In genomic region chr17:70872094-70872929, GRCm38 (mm10) we compare ENCODE assay signal across 8 mouse cellular contexts. TPM values are rescaled to one million over a fixed set of nuclear protein-coding genes. Genes with fewer than 3 reads are reported as not detected.
DNase-seq lines count a peak whose midpoint lies in the region; ATAC-seq and TF ChIP-seq lines count a peak whose summit lies in the region.

No protein-coding gene starts in this region.

- no peaks in the 10 kb centered on the region for H3K27me3 ChIP-seq in limb, embryonic 12.5 days
- H3K27me3 ChIP-seq in stomach, postnatal 0 days (ENCODE audit: control insufficient read depth, insufficient read depth, low read length): no peaks in the 10 kb centered on the region

- peak overlapping the region; percentile 45 for H3K4me2 ChIP-seq in limb, embryonic 12.5 days
- H3K4me2 ChIP-seq in stomach, postnatal 0 days (replicated peaks; ENCODE audit: low read depth): no peak overlapping the region

- 13% methylated on average over 14 of the region's 14 CpGs for WGBS in limb, embryonic 12.5 days
- 32% methylated on average over 14 of the region's 14 CpGs for WGBS in stomach, postnatal 0 days

- peak overlapping the region; percentile 37 for H3K9ac ChIP-seq in limb, embryonic 12.5 days (replicated peaks)
- 0 out of 2 replicates have a peak overlapping the region, but pooled peaks have one; percentile 8 for H3K9ac ChIP-seq in stomach, postnatal 0 days (ENCODE audit: low read length)

- DNase-seq in cerebellum, postnatal 10 days: peak; percentile 43 to 55
- DNase-seq in cerebellum, adult 8-10 months: no peak
- DNase-seq in right cerebral cortex, postnatal 14 days: peak; percentile 10
- no peak for DNase-seq in right cerebral cortex, postnatal 36 days (ENCODE audit: low spot score in 2 of 2)
- no peak for DNase-seq in stomach, postnatal 0 days (ENCODE audit: low spot score)
- DNase-seq in thymus, adult 18-20 months: no peak

- no peak for TF ChIP-seq EP300 in stomach, postnatal 0 days (optimal IDR thresholded peaks at IDR 0.05)

- no peak overlapping the region for H3K4me3 ChIP-seq in limb, embryonic 12.5 days (replicated peaks)
- no peak overlapping the region for H3K4me3 ChIP-seq in stomach, postnatal 0 days (ENCODE audit: low read depth, low read length)

- TF ChIP-seq CTCF in stomach, postnatal 0 days (IDR thresholded peaks at IDR 0.05; ENCODE audit: low read depth): peak; percentile 26; the same call in 1 of the 2 replicates

- H3K36me3 ChIP-seq in limb, embryonic 12.5 days: no peaks in the 10 kb centered on the region
- no peaks in the 10 kb centered on the region for H3K36me3 ChIP-seq in stomach, postnatal 0 days (ENCODE audit: control insufficient read depth, insufficient read depth, low read length)

- no peaks in the 10 kb centered on the region for H3K9me3 ChIP-seq in limb, embryonic 12.5 days
- no peaks in the 10 kb centered on the region for H3K9me3 ChIP-seq in stomach, postnatal 0 days (ENCODE audit: control insufficient read depth, low read length)

- peak overlapping the region; percentile 50 for H3K27ac ChIP-seq in limb, embryonic 12.5 days
- H3K27ac ChIP-seq in stomach, postnatal 0 days (replicated peaks): no peak overlapping the region

- peak; percentile 73 for ATAC-seq in limb, embryonic 12.5 days (ENCODE audit: insufficient number of reproducible peaks, insufficient read depth, low FRiP score, low TSS enrichment, low read depth)
- ATAC-seq in stomach, postnatal 0 days (ENCODE audit: low FRiP score, low TSS enrichment): peak; percentile 45; the same call in 1 of the 2 replicates
- no peak for ATAC-seq in megakaryocyte-erythroid progenitor cell, adult 5-6 weeks (replicated peaks; ENCODE audit: low FRiP score, low TSS enrichment, poor library complexity, severe bottlenecking)

- peaks cover 17% of the 10 kb centered on the region for H3K4me1 ChIP-seq in limb, embryonic 12.5 days (replicated peaks)
- no peaks in the 10 kb centered on the region for H3K4me1 ChIP-seq in stomach, postnatal 0 days (replicated peaks; ENCODE audit: control insufficient read depth, insufficient read depth)

RNA-seq across cellular contexts. Expression of gene Tgif1, which starts 19.0 kb away (rescaled TPM):
- 130 and 136 TPM in 2 replicates for polyA plus RNA-seq in limb, embryonic 12.5 days (2016; fragmentation: Nextera tagmentation; extraction: Ambion mirVana)
- polyA plus RNA-seq in stomach, postnatal 0 days (2015; fragmentation: Nextera tagmentation; extraction: Ambion mirVana): 34.7 and 35.6 TPM in 2 replicates
- total RNA-seq in megakaryocyte-erythroid progenitor cell, adult 5-6 weeks (2014; fragmentation: Nextera tagmentation): 43.6 and 50.7 TPM in 2 replicates
- total RNA-seq in megakaryocyte-erythroid progenitor cell, adult 5-6 weeks (2017): 25.0 and 30.1 TPM in 2 replicates

Comparison
In these comparisons a context has a peak if more than half of its experiments do, and no peak if none do; other contexts are left out.
1. DNase-seq: peak in cerebellum, postnatal 10 days (2 of 2) and right cerebral cortex, postnatal 14 days (single experiment); none in cerebellum, adult 8-10 months (single experiment), right cerebral cortex, postnatal 36 days (0 of 2), stomach, postnatal 0 days (single experiment) and thymus, adult 18-20 months (0 of 2).